Mouse (Mus musculus): ENCODE measurements around the gene Iqcm.
"Not testable (repeated sequence)": the region's sequence is repeated elsewhere in the genome, so short reads cannot be mapped to it uniquely, and the experiment has no call there.

Iqcm gene

GRCm38 (mm10) chr8:75448394-75448793 lies at the start of gene Iqcm:
Iqcm (plus strand) TSS chr8:75448694.
- no peak for DNase-seq (ENCODE audit: low read depth, low spot score)

DNA sequence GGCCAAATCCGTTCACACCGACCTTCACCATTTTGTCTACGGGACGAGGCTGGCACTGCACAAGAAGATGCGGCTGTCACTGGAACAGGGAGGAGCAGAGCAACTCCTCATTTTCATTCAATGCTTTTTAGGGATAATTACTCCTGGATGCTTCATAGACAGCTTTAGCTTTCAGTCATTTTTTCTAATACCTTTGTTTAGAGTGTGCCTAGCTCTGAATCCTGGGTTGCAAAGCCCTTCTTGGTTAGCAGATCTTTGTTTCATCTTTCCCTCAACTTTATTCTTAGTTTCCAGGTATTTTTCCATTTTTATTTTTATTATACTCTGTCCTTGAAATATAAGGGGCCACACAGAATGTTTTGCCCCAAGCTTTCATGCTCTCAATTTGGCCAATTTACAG lies 42.0 kb upstream of the Iqcm start, which contains the start of gene Gm10358:
Gene Gm10358 (minus strand): TSS at position 101 of the 400 bp plus-strand sequence.
- DNase-seq (ENCODE audit: low read depth, low spot score), result no peak

DNA sequence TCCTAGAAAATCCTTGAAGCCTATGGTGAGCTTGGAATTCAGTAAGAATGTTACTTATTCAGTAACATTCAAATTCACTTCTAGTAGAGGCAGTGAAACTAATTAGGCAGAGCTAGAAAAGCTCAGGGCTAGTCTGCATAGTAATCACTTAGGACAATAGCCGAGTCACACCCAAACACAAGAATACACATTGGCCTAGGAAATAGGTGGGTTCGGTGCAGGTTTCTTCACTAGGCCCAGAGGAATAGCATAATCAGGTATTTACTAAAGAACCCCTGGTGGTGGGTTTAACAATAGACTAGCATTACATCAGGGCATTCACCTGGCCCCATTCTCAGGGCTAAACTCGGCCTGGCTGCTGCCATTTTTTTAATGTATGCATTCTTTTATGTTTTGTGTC lies 32.8 kb upstream of the Iqcm start:
- not testable (repeated sequence) for DNase-seq (ENCODE audit: low read depth, low spot score)

- no peak for DNase-seq (ENCODE audit: low read depth, low spot score)
Measured at GRCm38 (mm10) chr8:75476756-75477155, 28.3 kb downstream of the Iqcm start.

DNA sequence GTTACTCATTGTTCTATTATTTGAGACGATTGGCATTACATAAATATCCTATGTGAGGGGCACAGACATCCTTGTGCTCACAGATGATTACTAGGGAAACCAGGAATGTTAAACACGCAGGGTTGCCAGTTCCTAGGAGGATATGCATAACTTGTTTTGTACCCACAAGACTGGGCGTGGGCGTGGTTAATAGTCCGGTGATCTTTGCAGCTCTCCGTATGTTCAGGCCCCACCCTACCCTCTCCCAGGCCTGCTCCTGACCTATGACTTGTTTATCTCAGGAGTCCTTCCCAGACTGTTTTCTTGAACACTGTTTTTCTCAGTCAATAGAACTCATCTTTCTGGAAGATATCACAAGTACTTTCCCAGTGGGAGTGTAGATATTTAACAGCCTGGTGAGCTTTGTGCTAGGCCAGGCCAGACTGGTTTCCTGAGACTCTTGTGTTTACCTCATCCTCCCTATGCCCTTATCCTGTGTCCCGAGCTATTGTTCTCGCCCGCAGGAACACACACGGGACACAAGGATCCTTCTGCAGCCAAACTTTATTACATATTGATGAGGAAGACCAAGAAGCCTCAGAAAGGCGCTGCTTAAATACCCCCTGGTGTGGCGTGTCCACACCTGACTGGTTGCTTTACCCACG lies 40.7 kb downstream of the Iqcm start:
- no peak for DNase-seq (ENCODE audit: low read depth, low spot score)

GRCm38 (mm10) chr8:75509299-75509698 lies 60.8 kb downstream of the Iqcm start:
- no peak for DNase-seq (ENCODE audit: low read depth, low spot score)

DNA sequence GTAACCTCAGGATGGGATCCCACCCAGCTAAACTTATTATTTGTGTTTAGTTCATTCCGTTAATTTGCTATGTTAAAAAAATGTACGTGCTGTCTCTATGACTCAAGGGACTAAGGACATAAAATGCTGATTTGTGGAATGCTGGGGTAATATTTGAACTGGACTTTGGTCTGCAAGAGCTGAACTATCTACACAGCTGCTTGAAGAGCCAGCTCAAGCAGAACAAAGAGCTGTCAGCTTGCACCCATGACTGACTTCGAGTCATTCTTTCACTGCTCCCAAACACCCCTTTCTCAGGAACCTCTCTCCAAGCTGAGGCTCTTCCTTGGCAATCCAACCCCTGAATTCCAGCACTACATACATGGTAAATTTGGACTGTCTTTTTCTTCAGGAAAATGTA lies 65.3 kb downstream of the Iqcm start:
- no peak for DNase-seq (ENCODE audit: low read depth, low spot score)

GRCm38 (mm10) chr8:75549284-75549683 lies 100.8 kb downstream of the Iqcm start:
- no peak for DNase-seq (ENCODE audit: low read depth, low spot score)

DNA sequence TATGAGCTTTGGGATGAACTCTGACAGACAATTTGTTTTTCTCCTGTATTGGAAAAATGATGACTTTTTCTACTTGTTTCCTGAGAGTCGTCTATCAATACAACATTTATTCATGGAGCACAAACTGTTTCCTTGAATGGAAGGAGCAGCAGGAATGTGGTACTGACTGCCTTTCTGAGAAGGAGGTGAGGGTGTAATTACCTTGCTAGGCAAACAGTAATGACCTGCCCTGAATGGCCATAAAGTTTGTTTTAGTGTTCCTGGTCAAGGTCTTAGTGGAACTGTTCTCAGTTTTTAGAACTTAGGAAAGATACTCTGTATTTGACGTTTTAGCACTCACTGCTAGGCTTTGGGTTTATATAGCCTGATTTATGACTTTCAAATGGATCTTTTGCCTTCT lies 147.8 kb downstream of the Iqcm start:
- DNase-seq (ENCODE audit: low read depth, low spot score), result no peak

DNA sequence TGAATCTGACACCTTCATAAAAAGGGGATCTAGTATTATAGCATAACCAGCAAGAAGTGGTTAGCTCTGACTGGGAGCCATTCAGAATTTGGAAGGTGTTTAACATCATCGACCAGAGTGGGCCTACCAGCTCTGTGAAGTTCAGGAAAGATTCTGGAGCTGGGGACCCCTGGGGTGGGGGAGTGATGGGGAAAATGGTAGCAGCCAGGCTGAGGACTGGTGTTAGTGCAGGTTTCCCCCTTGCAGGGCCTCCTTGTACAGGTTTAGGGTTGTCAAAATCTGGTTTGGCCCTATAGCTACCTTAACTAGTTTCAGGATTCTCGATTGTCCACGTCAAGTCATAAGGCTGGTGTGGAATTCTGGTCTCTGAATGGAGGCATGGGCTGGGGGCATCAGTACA lies 194.5 kb downstream of the Iqcm start:
- no peak for DNase-seq (ENCODE audit: low read depth, low spot score)

GRCm38 (mm10) chr8:75659287-75659686 lies 210.8 kb downstream of the Iqcm start:
- DNase-seq (ENCODE audit: low read depth, low spot score), result no peak

DNA sequence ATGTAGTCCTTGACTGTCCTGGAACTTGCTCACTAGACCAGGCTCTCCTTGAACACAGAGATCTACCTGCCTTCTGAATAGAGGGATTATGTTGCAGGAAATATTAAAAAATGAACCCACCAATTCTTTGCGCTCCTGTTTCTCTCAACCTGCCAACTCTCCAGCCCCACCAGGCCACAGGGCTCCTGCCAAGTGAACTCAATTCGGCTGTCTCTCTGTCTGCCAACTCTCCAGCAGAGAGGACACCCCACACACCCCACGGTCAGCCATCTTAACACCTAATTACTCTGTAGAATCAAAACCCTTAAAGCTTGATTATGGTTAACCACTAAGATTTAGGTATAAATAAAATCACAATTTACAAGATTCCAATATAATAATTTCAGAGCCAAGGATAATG lies 298.1 kb downstream of the Iqcm start:
- DNase-seq (ENCODE audit: low read depth, low spot score), result no peak

DNA sequence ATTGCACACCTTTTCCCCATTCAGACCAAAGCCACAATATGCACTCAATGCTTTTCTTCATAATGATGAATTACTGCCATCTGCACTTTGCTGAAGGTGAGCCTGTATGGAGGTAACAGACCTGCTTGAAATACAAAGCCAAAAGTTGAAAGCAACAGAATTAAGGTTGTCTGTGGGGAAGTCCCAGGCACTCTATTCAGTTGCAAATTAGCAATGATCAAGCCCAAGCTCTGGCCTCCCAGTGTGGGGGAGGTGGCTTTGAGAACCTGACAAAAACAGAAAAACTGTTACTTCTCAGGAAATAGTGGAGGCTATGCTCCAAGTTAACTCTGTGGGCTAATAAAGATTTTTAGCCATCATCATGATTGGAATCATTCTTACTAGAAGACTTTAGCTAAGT lies 307.1 kb downstream of the Iqcm start:
- no peak for DNase-seq (ENCODE audit: low read depth, low spot score)

GRCm38 (mm10) chr8:75828468-75829132 lies 380.1 kb downstream of the Iqcm start:
- DNase-seq (ENCODE audit: low read depth, low spot score), result no peak

GRCm38 (mm10) chr8:75835245-75835644 lies 386.8 kb downstream of the Iqcm start:
- DNase-seq (ENCODE audit: low read depth, low spot score), result no peak

GRCm38 (mm10) chr8:75917603-75918344 lies 469.3 kb downstream of the Iqcm start:
- DNase-seq (ENCODE audit: low read depth, low spot score), result no peak

DNA sequence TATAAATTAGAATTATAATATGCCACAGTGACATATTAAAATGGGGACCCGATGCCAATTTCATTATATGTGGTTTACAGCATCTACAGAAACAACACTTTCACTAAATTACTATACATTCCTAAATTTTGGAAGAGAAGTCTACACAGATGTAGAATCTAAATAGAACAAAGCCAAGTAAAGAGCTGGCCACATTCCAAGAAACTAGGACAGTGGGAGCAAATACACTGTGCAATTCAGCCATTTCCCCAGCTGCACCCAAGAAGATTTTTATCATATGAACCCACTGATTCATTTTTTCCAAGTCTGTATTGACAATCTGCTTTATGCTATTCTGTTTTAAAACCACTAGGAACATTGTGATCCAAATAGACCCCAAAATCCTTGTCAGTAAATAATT lies 500.7 kb downstream of the Iqcm start:
- DNase-seq (ENCODE audit: low read depth, low spot score), result no peak

DNA sequence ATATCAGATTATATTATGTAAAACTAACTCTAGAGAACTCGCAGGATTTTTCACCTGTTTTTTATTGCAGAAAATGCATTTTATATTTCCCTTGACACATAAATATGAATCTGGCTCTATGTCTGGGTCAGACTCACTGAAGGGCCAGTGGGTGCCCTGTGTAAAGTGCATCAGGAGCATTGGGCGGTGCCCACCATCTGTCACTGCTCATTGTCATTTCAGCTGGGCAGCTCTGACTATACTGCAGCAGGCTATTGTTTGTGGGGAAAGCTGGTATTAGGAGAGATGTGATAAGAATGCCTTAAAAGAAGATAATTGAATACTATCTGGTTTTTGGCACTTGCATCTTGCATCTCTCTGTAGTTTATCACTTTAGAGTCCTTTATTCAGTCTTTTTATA lies 507.5 kb downstream of the Iqcm start:
- DNase-seq (ENCODE audit: low read depth, low spot score), result no peak

GRCm38 (mm10) chr8:76018501-76018900 lies 570.0 kb downstream of the Iqcm start:
- no peak for DNase-seq (ENCODE audit: low read depth, low spot score)

All from retina, adult 2 months (tissue).